Mouse (Mus musculus) lung, embryonic 14.5 days (tissue): ENCODE results near the gene Scpep1. TPM values are rescaled to one million over a fixed set of nuclear protein-coding genes. Genes with fewer than 3 reads are reported as not detected.

Experiments
- ATAC-seq: fragments of 200-750 bp; cut with Nextera tagmentation; 2 replicates; pipeline ENCODE4 v1.8.0; 2017; ENCODE audit warnings: mild to moderate bottlenecking, moderate TSS enrichment, moderate library complexity; ENCODE audit not compliant: insufficient read depth
- DNase-seq: peaks from one replicate; pipeline ENCODE4 v3.0.0-alpha.2; 2015
- H3K27ac ChIP-seq: fragments of 300-500 bp; sonication (generic); 2 replicates; pipeline ENCODE4 v1.5.1; 2014; ENCODE audit warnings: low read depth, mild to moderate bottlenecking, moderate library complexity
- H3K27me3 ChIP-seq: fragments of 300-500 bp; sonication (generic); 2 replicates; pipeline ENCODE4 v1.6.1; 2014; ENCODE audit warnings: low read length, control low read depth; ENCODE audit not compliant: insufficient read depth
- H3K36me3 ChIP-seq: fragments of 300-500 bp; sonication (generic); 2 replicates; pipeline ENCODE4 v1.6.1; 2014; ENCODE audit warnings: control low read depth; ENCODE audit not compliant: insufficient read depth
- H3K4me1 ChIP-seq: fragments of 300-500 bp; sonication (generic); 2 replicates; pipeline ENCODE4 v1.6.1; 2014; ENCODE audit warnings: antibody characterized with exemption, control low read depth; ENCODE audit not compliant: insufficient read depth
- H3K4me2 ChIP-seq: fragments of 300-500 bp; sonication (generic); 2 replicates; pipeline ENCODE4 v1.6.1; 2014; ENCODE audit warnings: mild to moderate bottlenecking
- H3K4me3 ChIP-seq: fragments of 300-500 bp; sonication (generic); 2 replicates; pipeline ENCODE4 v1.5.1; 2014; ENCODE audit warnings: low read depth, low read length
- H3K9ac ChIP-seq: fragments of 300-500 bp; sonication (generic); 2 replicates; pipeline ENCODE4 v1.6.1; 2014
- H3K9me3 ChIP-seq: fragments of 300-500 bp; sonication (generic); 2 replicates; pipeline ENCODE4 v1.6.1; 2016; ENCODE audit warnings: low read depth, low read length, control low read depth
- CTCF ChIP-seq: IDR thresholded peaks from 2 replicates; pipeline ENCODE4 v1.5.1; 2016; ENCODE audit warnings: antibody characterized with exemption, low read depth
- WGBS: fragments of 180-500 bp; shearing (Covaris S2); extraction: QIAGEN DNeasy Blood & Tissue Kit; methylation state at CpG from one replicate; pipeline ENCODE4 v1.1.7; 2014; 5-methylcytosine and 5-hydroxymethylcytosine counted together
- polyA plus RNA-seq: library from polyadenylated mRNA; unstranded; fragments of >200 nt; fragmentation: Nextera tagmentation; extraction: Ambion mirVana; gene quantifications from 2 replicates; pipeline ENCODE4 v1.2.1, GENCODE M21; 2014

Gene Scpep1
- polyA plus RNA-seq, 1 experiment from 2014 or later = 83.6 TPM

- ATAC-seq (no peak), DNase-seq (no peak)
- 74% methylated on average over 2 of the region's 2 CpGs for WGBS
- no peak overlapping the region for H3K9ac ChIP-seq
- no peak overlapping the region for H3K4me2 ChIP-seq
- H3K27ac ChIP-seq = no peak overlapping the region
- H3K4me3 ChIP-seq = no peak overlapping the region
- H3K4me1 ChIP-seq = no peaks in the 10 kb centered on the region
- H3K9me3 ChIP-seq = no peaks in the 10 kb centered on the region
- TF ChIP-seq CTCF = no peak
- H3K36me3 ChIP-seq = no peaks in the 10 kb centered on the region
- no peaks in the 10 kb centered on the region for H3K27me3 ChIP-seq
Observed at GRCm38 (mm10) chr11:88888996-88889395, 66.3 kb downstream of the Scpep1 start.

GRCm38 (mm10) chr11:88884376-88885065 is 70.7 kb downstream of the Scpep1 start:
- ATAC-seq = no peak

DNA sequence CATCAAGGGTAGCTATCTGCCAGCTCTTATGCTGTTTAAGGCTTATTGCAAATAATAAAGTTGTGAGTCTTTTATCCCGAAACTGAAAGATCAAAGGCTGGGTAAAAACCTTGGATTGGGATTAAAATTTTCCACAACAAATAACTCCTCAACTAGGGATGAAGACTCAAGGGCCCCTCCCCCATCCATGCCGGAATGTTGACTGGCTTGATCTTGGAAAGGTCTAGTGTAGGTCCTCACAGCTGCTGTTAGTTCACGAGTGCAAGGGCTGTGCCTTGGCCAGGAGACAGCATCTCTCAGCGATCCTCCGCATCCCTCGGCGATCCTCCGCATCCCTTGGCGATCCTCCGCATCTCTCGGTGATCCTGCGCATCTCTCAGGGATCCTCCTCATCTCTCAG is 77.3 kb downstream of the Scpep1 start:
- Histone ChIP-seq H3K27me3 (peaks cover 6% of the 10 kb centered on the region; the same call in 1 of the 2 replicates), H3K4me1 (no peaks in the 10 kb centered on the region), H3K27ac (no peak overlapping the region), H3K36me3 (no peaks in the 10 kb centered on the region), H3K9me3 (no peaks in the 10 kb centered on the region), H3K4me2 (no peak overlapping the region), H3K9ac (no peak overlapping the region), H3K4me3 (no peak overlapping the region)
- ATAC-seq = no peak
- no peak for DNase-seq
- TF ChIP-seq CTCF = no peak
- 88% methylated on average over 12 of the region's 12 CpGs for WGBS

More at GRCm38 (mm10) chr11:88884376-88885065, 70.7 kb downstream of the Scpep1 start:
- TF ChIP-seq CTCF = no peak
- Histone ChIP-seq H3K9ac (no peak overlapping the region), H3K36me3 (no peaks in the 10 kb centered on the region), H3K4me1 (no peaks in the 10 kb centered on the region), H3K27me3 (no peaks in the 10 kb centered on the region), H3K9me3 (no peaks in the 10 kb centered on the region), H3K4me3 (no peak overlapping the region), H3K4me2 (no peak overlapping the region), H3K27ac (no peak overlapping the region)
- 53% methylated on average over 8 of the region's 8 CpGs for WGBS
- DNase-seq = no peak

Other genes with a start within 250 kb of the Scpep1 start
- gene Msi2, start 237.0 kb downstream of the Scpep1 start, polyA plus RNA-seq = 12.7 TPM in 2 replicates
- 18.8 and 20.6 TPM in 2 replicates for gene Akap1, start 90.9 kb downstream of the Scpep1 start, polyA plus RNA-seq
- not detected in 2 replicates for gene Elobl, start 11.5 kb upstream of the Scpep1 start, polyA plus RNA-seq
- 10.8 and 12.2 TPM in 2 replicates for gene Coil, start 14.8 kb upstream of the Scpep1 start, polyA plus RNA-seq
- 13.4 and 13.8 TPM in 2 replicates for gene Trim25, start 43.9 kb upstream of the Scpep1 start, polyA plus RNA-seq
- gene Dgke, start 111.4 kb upstream of the Scpep1 start, polyA plus RNA-seq = 5.5 and 5.8 TPM in 2 replicates
- gene Gm525, start 118.4 kb upstream of the Scpep1 start, polyA plus RNA-seq = 0.38 TPM in 1 of 2 replicates, not detected in the other